Mouse (Mus musculus): ENCODE measurements around the gene Serinc4. TPM values are rescaled to one million over a fixed set of nuclear protein-coding genes. Genes with fewer than 3 reads are reported as not detected.

Gene Serinc4
- polyA plus RNA-seq, 1 experiment from 2014 or later, result 0.94 TPM

DNA sequence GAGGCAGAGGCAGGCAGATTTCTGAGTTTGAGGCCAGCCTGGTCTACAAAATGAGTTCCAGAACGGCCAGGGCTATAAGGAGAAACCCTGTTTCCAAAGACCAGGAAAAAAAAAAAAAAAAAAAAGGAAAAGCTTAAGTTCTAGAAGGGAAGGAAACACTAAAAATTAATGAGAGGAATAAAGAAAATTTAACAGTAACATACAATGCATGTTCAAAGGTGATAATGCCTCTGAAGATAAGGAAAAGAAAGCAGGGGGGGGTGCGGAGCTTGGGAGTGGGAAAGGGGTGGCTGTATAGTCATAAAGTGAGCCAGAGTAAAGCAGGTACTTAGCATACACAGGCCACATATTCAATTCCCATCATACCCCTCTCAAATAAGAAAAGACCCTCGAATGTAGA lies 11.5 kb downstream of the Serinc4 start:
- WGBS, result 87% methylated on average over 3 of the region's 3 CpGs
- H3K4me2 ChIP-seq (replicated peaks), result no peak overlapping the region
- H3K4me3 ChIP-seq, result no peak overlapping the region
- H3K27me3 ChIP-seq, result peaks cover 31% of the 10 kb centered on the region
- no peak for ATAC-seq (ENCODE audit: low FRiP score)
- no peaks in the 10 kb centered on the region for H3K36me3 ChIP-seq
- peaks cover 28% of the 10 kb centered on the region for H3K4me1 ChIP-seq
- H3K9ac ChIP-seq, result no peak overlapping the region
- no peaks in the 10 kb centered on the region for H3K9me3 ChIP-seq (replicated peaks)
- no peak overlapping the region for H3K27ac ChIP-seq

DNA sequence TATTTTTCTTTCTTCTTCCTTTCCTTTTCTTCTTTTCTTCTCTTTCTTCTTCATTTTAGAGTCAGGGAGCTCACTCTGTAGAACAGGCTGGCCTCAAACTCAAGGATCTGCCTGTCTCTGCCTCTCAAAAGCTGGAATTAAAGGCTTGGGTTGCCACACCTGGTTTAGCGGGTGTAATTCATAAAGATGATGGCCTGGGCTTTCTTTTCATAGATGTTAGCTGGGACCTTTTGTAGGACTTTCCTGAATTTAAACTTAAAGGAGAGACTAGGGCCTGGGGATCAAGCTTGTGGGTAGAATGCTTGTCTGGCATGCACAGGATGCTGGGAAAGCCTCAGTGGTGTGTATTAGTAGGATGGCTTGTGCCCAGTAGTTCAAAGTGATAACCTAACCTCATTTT lies 12.4 kb downstream of the Serinc4 start, which contains the start of gene Ell3:
Gene Ell3 (minus strand): TSS at position 101 of the 400 bp plus-strand sequence.
- peaks cover 4% of the 10 kb centered on the region for H3K36me3 ChIP-seq
- no peak within 1 kb of the TSS for H3K4me3 ChIP-seq
- H3K27me3 ChIP-seq, result peaks cover 31% of the 10 kb centered on the region
- H3K4me2 ChIP-seq (replicated peaks), result peak within 1 kb of the TSS; percentile 60
- H3K9ac ChIP-seq, result no peak within 1 kb of the TSS; the same call in 1 of the 2 replicates
- H3K4me1 ChIP-seq, result peaks cover 26% of the 10 kb centered on the region
- ATAC-seq (ENCODE audit: low FRiP score), result no peak
- H3K27ac ChIP-seq, result no peak within 1 kb of the TSS
- H3K9me3 ChIP-seq (replicated peaks), result no peaks in the 10 kb centered on the region
- WGBS, result 83% methylated on average over 1 of the region's 1 CpGs

DNA sequence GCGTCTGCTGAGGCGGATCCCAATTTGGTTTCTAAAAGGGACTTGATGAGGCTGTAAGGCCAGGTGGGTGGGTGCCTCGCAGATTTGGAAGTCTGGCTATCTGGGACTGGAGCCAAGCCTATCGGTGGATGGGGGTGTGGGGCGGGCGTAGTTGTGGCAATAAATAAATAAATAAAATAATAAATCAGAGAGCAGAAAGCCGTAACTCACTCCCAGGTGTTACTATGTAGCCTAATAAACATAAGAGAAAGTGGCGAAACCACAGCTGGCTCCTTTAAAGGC lies 13.6 kb downstream of the Serinc4 start:
- no peaks in the 10 kb centered on the region for H3K9me3 ChIP-seq (replicated peaks)
- H3K36me3 ChIP-seq, result peaks cover 15% of the 10 kb centered on the region
- H3K4me2 ChIP-seq (replicated peaks), result peak overlapping the region; percentile 60
- no peak overlapping the region for H3K27ac ChIP-seq
- 21% methylated on average over 8 of the region's 8 CpGs for WGBS
- 0 out of 2 replicates have a peak overlapping the region, but pooled peaks have one; percentile 35 for H3K4me3 ChIP-seq
- H3K9ac ChIP-seq, result peak overlapping the region; percentile 8; the same call in 1 of the 2 replicates
- peaks cover 31% of the 10 kb centered on the region for H3K27me3 ChIP-seq
- ATAC-seq (ENCODE audit: low FRiP score), result no peak
- peaks cover 23% of the 10 kb centered on the region for H3K4me1 ChIP-seq

DNA sequence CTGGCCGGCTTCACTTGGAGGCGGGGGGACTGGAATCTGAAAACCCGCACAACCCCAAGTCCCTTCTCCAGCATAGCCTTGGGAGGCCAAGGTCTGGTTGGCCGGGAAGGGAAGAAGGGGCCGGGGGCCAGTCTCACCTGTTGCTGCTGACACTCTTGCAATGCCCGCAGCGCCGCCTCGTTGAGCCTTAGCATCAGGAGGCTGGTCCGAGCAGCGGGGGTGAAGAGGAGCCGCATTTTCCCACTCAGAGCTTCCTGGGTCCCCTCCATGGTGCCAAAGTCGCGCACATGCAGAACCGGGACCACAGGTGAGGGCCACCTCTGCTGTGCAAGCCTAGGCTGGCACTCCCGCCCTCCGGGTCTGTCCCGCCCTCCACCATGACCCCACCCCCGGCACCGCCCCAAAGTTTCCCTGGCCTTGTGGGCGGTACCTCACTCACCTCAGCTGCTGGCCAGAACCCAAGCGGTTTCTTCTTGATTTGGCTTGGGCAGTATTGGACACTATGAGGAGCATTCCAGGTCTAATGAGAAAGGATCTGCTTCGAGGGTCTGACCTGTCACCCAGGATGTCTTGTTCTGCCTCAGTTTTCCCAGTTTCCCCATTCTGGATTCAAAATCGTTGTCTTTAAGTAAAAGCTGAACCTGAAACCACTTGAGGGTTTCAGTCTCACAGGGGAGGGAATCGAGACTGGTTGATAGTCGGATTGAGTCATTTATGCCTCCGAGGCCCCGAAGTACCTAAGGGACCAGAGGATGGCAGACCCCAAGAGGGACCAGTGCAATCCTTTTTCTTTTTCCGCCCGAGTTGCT lies 14.1 kb downstream of the Serinc4 start:
- Histone ChIP-seq H3K27ac (no peak overlapping the region), H3K36me3 (peaks cover 21% of the 10 kb centered on the region), H3K9me3 (replicated peaks) (no peaks in the 10 kb centered on the region), H3K4me2 (replicated peaks) (peak overlapping the region; percentile 60), H3K4me3 (peak overlapping the region; percentile 35), H3K4me1 (peaks cover 20% of the 10 kb centered on the region), H3K9ac (peak overlapping the region; percentile 45), H3K27me3 (peaks cover 31% of the 10 kb centered on the region)
- 0 out of 2 replicates have a peak, but pooled peaks have one; percentile 50 for ATAC-seq (ENCODE audit: low FRiP score)
- whole genome bisulfite sequencing, result 2% methylated on average over 30 of the region's 30 CpGs

DNA sequence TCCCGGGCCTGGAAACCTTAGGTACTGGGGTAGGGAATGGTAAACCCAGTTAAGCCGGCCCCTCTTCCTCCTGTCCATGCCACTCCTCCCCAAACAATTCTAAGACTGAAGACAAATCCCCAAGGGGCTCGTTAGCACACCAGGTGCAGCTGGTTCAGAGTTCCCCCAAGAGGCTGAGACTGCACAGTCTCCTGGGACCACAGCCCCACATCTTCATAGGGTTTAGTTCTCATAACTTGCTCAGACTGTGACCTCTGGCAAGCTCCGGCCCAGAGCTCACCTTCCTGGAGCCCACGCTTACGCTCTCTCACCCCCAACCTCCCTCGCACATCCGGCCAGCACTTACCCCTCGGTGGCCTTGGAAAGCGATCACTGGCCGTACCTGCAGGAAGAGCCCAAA lies 14.8 kb downstream of the Serinc4 start:
- peak overlapping the region; percentile 45 for H3K9ac ChIP-seq

DNA sequence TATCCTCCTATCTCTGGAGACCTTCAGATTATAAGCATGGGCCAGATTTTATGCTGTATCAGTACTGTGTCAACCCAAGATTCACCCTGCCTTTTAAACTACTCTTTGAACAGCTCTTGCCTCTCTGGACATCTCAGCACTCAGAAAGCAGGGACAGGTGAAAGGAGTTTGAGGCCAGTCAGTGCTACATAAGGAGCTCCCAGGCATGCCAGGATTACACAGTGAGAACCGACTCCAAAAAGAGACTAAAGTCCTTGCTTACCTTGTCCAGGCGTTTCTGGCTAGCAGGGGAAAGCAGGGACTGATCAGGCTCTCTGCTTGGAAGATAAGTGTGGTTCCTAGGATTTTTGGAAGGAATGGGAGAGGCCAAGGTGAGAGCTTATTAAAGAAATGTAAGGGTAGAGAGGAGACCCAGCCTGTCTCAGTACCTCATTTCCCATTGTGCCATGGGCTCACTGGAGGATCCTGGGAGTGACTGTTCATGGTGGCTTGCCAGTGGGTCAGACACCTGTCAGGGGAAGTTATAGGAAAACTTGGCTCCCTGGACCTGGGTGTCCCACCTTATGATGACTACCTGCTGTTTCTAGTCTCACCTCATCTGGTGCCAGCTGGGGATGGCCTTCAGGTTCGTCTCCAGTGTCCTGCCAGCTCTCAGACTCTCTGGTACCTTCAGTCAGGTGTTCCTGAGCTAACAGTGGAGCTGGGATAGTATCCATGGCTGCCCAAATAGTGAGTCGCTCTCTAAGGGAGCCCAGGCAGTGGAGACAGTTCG lies 15.6 kb downstream of the Serinc4 start:
- Histone ChIP-seq H3K4me2 (replicated peaks) (no peak overlapping the region), H3K36me3 (peaks cover 32% of the 10 kb centered on the region), H3K4me3 (no peak overlapping the region), H3K27ac (no peak overlapping the region), H3K9ac (no peak overlapping the region), H3K27me3 (peaks cover 31% of the 10 kb centered on the region), H3K4me1 (peaks cover 20% of the 10 kb centered on the region), H3K9me3 (replicated peaks) (no peaks in the 10 kb centered on the region)
- 63% methylated on average over 5 of the region's 5 CpGs for WGBS
- ATAC-seq (ENCODE audit: low FRiP score), result no peak

More for the DNA sequence above, 14.8 kb downstream of the Serinc4 start:
- 9% methylated on average over 11 of the region's 11 CpGs for WGBS
- Histone ChIP-seq H3K27me3 (peaks cover 31% of the 10 kb centered on the region), H3K4me3 (peak overlapping the region; percentile 35), H3K27ac (no peak overlapping the region), H3K9me3 (replicated peaks) (no peaks in the 10 kb centered on the region), H3K36me3 (peaks cover 27% of the 10 kb centered on the region), H3K4me1 (peaks cover 20% of the 10 kb centered on the region), H3K4me2 (replicated peaks) (peak overlapping the region; percentile 60)
- ATAC-seq (ENCODE audit: low FRiP score), result no peak

DNA sequence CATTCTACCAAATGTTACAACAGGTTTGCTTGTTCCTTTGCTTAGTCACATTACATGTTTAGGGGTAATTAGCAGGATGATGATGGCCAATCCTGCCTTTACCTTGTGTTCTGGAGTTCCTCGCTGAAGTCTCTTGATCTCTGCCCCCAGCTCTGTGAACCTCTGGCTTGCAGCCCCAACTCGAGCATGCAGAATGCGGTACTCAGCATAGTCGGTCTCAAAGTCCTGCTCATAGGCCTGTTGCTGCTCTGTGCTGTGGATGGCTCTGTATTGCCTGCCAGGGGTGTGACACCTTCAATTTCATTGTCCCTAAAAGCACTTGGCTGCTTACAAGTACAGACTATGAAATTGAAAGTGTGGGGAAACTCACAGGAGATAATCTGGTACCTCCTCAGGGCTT lies 16.8 kb downstream of the Serinc4 start:
- Histone ChIP-seq H3K27me3 (peaks cover 31% of the 10 kb centered on the region), H3K4me2 (replicated peaks) (no peak overlapping the region), H3K4me3 (no peak overlapping the region), H3K4me1 (peaks cover 20% of the 10 kb centered on the region), H3K27ac (no peak overlapping the region), H3K9ac (no peak overlapping the region), H3K36me3 (peaks cover 44% of the 10 kb centered on the region), H3K9me3 (replicated peaks) (no peaks in the 10 kb centered on the region)
- 82% methylated on average over 4 of the region's 4 CpGs for WGBS
- no peak for ATAC-seq (ENCODE audit: low FRiP score)

DNA sequence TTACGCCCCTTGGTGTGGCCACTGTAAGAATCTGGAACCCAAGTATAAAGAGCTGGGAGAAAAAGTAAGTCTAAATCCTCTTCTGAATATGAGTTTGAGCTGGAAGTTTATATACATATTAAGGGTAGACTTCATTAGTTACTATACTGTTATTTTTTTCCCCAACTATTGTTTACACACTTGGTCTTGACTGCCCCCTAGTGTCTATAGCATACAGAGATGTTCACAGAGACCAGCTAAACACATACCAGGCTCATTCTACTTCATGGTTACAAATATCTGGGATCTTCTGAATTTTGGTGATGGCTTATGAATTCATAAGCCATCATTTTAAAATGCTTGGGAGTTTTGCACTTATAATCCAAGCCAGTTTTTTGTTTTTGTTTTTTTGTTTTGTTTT lies 21.7 kb downstream of the Serinc4 start:
- Histone ChIP-seq H3K36me3 (peaks cover 92% of the 10 kb centered on the region), H3K4me2 (replicated peaks) (no peak overlapping the region), H3K9me3 (replicated peaks) (no peaks in the 10 kb centered on the region), H3K9ac (no peak overlapping the region), H3K27ac (no peak overlapping the region), H3K4me3 (no peak overlapping the region), H3K27me3 (no peaks in the 10 kb centered on the region), H3K4me1 (no peaks in the 10 kb centered on the region)
- no peak for ATAC-seq (ENCODE audit: low FRiP score)
- 97% methylated on average over 1 of the region's 1 CpGs for WGBS

DNA sequence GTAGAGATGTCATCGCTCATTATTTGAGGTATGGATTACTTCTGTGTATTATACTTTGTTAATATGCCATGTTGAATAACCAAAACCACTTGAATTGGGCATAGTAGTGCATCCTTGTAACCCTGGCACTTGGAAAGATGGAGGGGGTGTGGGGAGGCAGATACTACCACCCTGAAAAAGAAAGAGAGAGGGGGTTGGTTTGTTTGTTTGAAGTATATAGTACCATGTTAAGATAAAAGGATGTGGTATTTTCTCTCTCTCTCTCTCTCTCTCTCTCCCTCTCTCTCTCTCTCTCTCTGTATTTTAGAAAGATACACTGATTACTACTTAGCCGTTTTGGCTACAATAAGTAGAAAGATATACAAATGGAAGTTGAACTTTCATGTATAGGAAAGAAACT lies 30.7 kb downstream of the Serinc4 start:
- no peak overlapping the region for H3K27ac ChIP-seq
- 97% methylated on average over 2 of the region's 2 CpGs for WGBS
- no peak overlapping the region for H3K4me2 ChIP-seq (replicated peaks)
- no peak overlapping the region for H3K4me3 ChIP-seq
- ATAC-seq (ENCODE audit: low FRiP score), result no peak
- peaks cover 85% of the 10 kb centered on the region for H3K36me3 ChIP-seq
- no peaks in the 10 kb centered on the region for H3K4me1 ChIP-seq
- no peak overlapping the region for H3K9ac ChIP-seq
- no peaks in the 10 kb centered on the region for H3K9me3 ChIP-seq (replicated peaks)
- no peaks in the 10 kb centered on the region for H3K27me3 ChIP-seq

DNA sequence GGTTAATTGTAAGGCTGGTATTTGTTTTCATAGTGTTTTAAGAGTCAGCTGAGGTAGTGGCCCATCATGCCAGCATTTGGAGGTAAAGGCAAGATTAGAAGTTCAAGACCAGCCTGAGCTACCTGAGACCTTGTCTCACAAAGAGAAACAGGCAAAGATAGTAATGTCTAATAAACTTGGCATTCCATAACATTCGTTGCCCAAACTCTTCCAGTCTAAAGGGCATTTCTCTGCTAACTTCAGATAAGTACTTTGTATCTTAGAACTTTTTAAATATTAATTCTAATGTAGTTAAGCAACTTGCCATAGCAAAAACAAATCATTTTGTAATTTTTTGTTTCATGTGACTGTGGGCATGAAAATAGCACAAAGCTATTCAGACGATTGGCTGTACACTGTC lies 33.4 kb downstream of the Serinc4 start:
- Histone ChIP-seq H3K36me3 (peaks cover 69% of the 10 kb centered on the region), H3K27ac (no peak overlapping the region), H3K27me3 (no peaks in the 10 kb centered on the region), H3K4me2 (replicated peaks) (no peak overlapping the region), H3K4me1 (peaks cover 5% of the 10 kb centered on the region; the same call in 1 of the 2 replicates), H3K4me3 (no peak overlapping the region), H3K9me3 (replicated peaks) (no peaks in the 10 kb centered on the region), H3K9ac (no peak overlapping the region)
- 97% methylated on average over 2 of the region's 2 CpGs for WGBS
- ATAC-seq (ENCODE audit: low FRiP score), result no peak

DNA sequence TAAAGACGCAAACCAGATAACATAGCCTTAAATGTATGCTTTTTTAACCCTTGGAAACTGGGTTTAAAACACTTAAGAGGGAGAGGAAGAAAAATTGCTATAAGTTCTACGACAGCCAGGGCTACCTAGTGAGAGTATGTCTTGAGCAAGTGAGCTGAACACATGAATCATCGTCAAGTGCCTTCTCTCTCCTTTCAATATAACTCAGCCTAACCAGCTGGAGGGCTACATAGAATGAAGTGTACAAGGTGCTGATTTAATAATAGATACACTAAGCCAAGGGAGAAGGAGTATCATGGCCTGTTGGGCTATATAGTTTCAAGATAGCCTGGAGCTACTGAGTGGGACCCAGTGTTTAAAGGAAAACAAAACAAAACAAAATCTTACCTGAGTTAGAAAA lies 38.1 kb downstream of the Serinc4 start:
- peaks cover 32% of the 10 kb centered on the region for H3K36me3 ChIP-seq
- ATAC-seq (ENCODE audit: low FRiP score), result no peak
- H3K9me3 ChIP-seq (replicated peaks), result no peaks in the 10 kb centered on the region
- H3K4me1 ChIP-seq, result peaks cover 27% of the 10 kb centered on the region
- no peak overlapping the region for H3K4me2 ChIP-seq (replicated peaks)
- no peak overlapping the region for H3K9ac ChIP-seq
- H3K4me3 ChIP-seq, result no peak overlapping the region
- H3K27me3 ChIP-seq, result no peaks in the 10 kb centered on the region
- WGBS, result 92% methylated on average over 3 of the region's 3 CpGs
- no peak overlapping the region for H3K27ac ChIP-seq

DNA sequence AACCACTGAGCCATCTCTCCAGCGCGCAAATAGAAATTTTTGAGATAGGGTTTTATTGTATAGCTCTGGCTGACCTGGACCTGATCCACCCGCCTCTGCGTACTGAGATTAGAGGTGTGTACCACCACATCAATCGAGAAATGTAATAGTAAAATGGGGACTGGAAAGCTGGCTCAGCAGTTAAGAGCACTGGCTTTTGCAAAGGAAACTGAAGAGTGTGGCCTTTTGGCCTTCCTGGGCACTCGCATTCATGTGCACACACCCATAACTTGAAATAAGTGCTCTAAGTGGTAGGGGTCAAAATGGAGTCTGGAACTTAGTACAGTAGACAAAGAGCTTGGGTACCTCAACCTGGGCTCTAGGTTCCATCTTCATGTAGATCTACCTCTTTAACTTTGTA lies 40.2 kb downstream of the Serinc4 start:
- Histone ChIP-seq H3K36me3 (peaks cover 17% of the 10 kb centered on the region), H3K4me3 (no peak overlapping the region), H3K4me2 (replicated peaks) (peak overlapping the region; percentile 13; the same call in 1 of the 2 replicates), H3K9ac (no peak overlapping the region), H3K9me3 (replicated peaks) (no peaks in the 10 kb centered on the region), H3K27me3 (no peaks in the 10 kb centered on the region), H3K4me1 (peaks cover 29% of the 10 kb centered on the region), H3K27ac (no peak overlapping the region)
- ATAC-seq (ENCODE audit: low FRiP score), result no peak
- 95% methylated on average over 6 of the region's 6 CpGs for WGBS
